Comparison of ENCODE assay signal across 10 mouse cellular contexts in the genomic region with DNA sequence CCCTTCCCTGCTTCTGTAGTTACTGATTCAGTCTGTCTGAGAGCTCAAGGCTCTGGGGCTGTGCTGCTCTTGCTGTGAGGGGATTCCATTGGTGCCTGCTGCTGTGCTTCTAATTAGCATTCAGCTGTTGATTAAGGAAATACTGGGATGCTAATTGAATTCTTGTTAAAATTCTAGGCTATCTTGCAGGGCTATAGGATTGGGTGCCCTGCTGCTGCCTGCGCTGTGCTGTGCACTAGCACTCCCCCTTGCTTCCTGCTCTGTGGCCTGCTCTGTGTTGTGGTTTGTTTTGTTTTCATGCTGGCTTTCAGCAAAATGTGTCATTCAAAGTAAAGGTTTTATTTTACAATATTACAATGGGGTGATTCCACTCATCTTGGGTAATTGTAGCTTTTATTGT.
DNase-seq lines count a peak whose midpoint lies in the region; ATAC-seq lines count a peak whose summit lies in the region.
"Had no signal": no experiment of that assay in that cellular context is flagged by ENCODE, and none has a peak within 500 bp of the region (broad histone marks: within the 10 kb centered on the region; RNA-seq: fewer than 3 reads in every experiment).

No protein-coding gene starts in this region.

- H3K4me1 ChIP-seq in forebrain, embryonic 13.5 days: peaks cover 26% of the 10 kb centered on the region

- no peak overlapping the region for H3K4me3 ChIP-seq in forebrain, embryonic 13.5 days
- H3K4me3 ChIP-seq: intestine, embryonic 15.5 days; liver, embryonic 15.5 days had no signal

- H3K9ac ChIP-seq in forebrain, embryonic 13.5 days: no peak overlapping the region
- H3K9ac ChIP-seq: intestine, embryonic 15.5 days; liver, embryonic 15.5 days had no signal

- ATAC-seq in forebrain, embryonic 13.5 days: peak; percentile 94
- ATAC-seq in megakaryocyte, adult 5-6 weeks (ENCODE audit: poor library complexity, severe bottlenecking): peak; percentile 30; the same call in 1 of the 2 replicates
- ATAC-seq: intestine, embryonic 15.5 days had no signal

- peak overlapping the region; percentile 75; the same call in 1 of the 2 replicates for H3K27ac ChIP-seq in forebrain, embryonic 13.5 days
- H3K27ac ChIP-seq: intestine, embryonic 15.5 days; liver, embryonic 15.5 days had no signal

- peak; percentile 41 to 50 for DNase-seq in CD8-positive naive resting alpha-beta T cell, adult 2 months (ENCODE audit: low read depth in 2 of 2, low spot score in 2 of 2)
- peak; percentile 25 for DNase-seq in retina, embryonic 14.5 days (ENCODE audit: low spot score)
- DNase-seq in kidney, postnatal 36 days: no peak
- no peak for DNase-seq in left cerebral cortex, postnatal 14 days (ENCODE audit: low spot score in 2 of 2)
- no peak for DNase-seq in gastrocnemius, adult 18-20 months (ENCODE audit: low spot score)
- DNase-seq: cerebellum, adult 9-11 months had no signal

- no peaks in the 10 kb centered on the region for H3K27me3 ChIP-seq in forebrain, embryonic 13.5 days
- H3K27me3 ChIP-seq: intestine, embryonic 15.5 days; liver, embryonic 15.5 days had no signal

- H3K9me3 ChIP-seq in forebrain, embryonic 13.5 days (replicated peaks): no peaks in the 10 kb centered on the region
- H3K9me3 ChIP-seq: intestine, embryonic 15.5 days; liver, embryonic 15.5 days had no signal

- H3K4me2 ChIP-seq in forebrain, embryonic 13.5 days: no peak overlapping the region
- H3K4me2 ChIP-seq: intestine, embryonic 15.5 days; liver, embryonic 15.5 days had no signal

- peaks cover 26% of the 10 kb centered on the region for H3K36me3 ChIP-seq in forebrain, embryonic 13.5 days (ENCODE audit: poor library complexity, severe bottlenecking)

- 12% methylated on average over 1 of the region's 1 CpGs for WGBS in forebrain, embryonic 13.5 days

- intact Hi-C loops in left cerebral cortex, postnatal 14 days (cut with DNase I): no loop called here

Comparison
In these comparisons a context has a peak if more than half of its experiments do, and no peak if none do; other contexts are left out.
1. DNase-seq: peak in CD8-positive naive resting alpha-beta T cell, adult 2 months (2 of 2) and retina, embryonic 14.5 days (single experiment); none in kidney, postnatal 36 days (0 of 2), left cerebral cortex, postnatal 14 days (0 of 2) and gastrocnemius, adult 18-20 months (single experiment).